Mouse (Mus musculus) midbrain, embryonic 14.5 days (tissue): ENCODE data around the gene Ugt1a6a. TPM values are rescaled to one million over a fixed set of nuclear protein-coding genes. Genes with fewer than 3 reads are reported as not detected.

Source experiments
- ATAC-seq: fragments of 200-750 bp; cut with Nextera tagmentation; 2 replicates; pipeline ENCODE4 v1.8.0; 2017; ENCODE audit warnings: moderate number of reproducible peaks, moderate library complexity; ENCODE audit not compliant: low FRiP score, low TSS enrichment
- DNase-seq: peaks from one replicate; pipeline ENCODE4 v3.0.0-alpha.2; 2015
- H3K27ac ChIP-seq: fragments of 300-500 bp; sonication (generic); replicated peaks from 2 replicates; pipeline ENCODE4 v1.5.1; 2014; ENCODE audit warnings: mild to moderate bottlenecking, low read depth, low read length, moderate library complexity
- H3K27me3 ChIP-seq: fragments of 300-500 bp; sonication (generic); 2 replicates; pipeline ENCODE4 v1.6.1; 2014; ENCODE audit warnings: low read length, control low read depth, mixed read lengths; ENCODE audit not compliant: control insufficient read depth, insufficient read depth
- H3K36me3 ChIP-seq: fragments of 300-500 bp; sonication (generic); 2 replicates; pipeline ENCODE4 v1.6.1; 2014; ENCODE audit warnings: low read length, control low read depth; ENCODE audit not compliant: control insufficient read depth, insufficient read depth
- H3K4me1 ChIP-seq: fragments of 300-500 bp; sonication (generic); 2 replicates; pipeline ENCODE4 v1.6.1; 2014; ENCODE audit warnings: mild to moderate bottlenecking, antibody characterized with exemption, low read length, control low read depth; ENCODE audit not compliant: control insufficient read depth, insufficient read depth
- H3K4me2 ChIP-seq: fragments of 300-500 bp; sonication (generic); 2 replicates; pipeline ENCODE4 v1.6.1; 2014; ENCODE audit warnings: mild to moderate bottlenecking, low read length, moderate library complexity
- H3K4me3 ChIP-seq: fragments of 300-500 bp; sonication (generic); replicated peaks from 2 replicates; pipeline ENCODE4 v1.5.1; 2014; ENCODE audit warnings: low read depth, low read length
- H3K9ac ChIP-seq: fragments of 300-500 bp; sonication (generic); replicated peaks from 2 replicates; pipeline ENCODE4 v1.6.1; 2014; ENCODE audit warnings: mild to moderate bottlenecking, low read length, moderate library complexity
- H3K9me3 ChIP-seq: fragments of 300-500 bp; sonication (generic); 2 replicates; pipeline ENCODE4 v1.6.1; 2016; ENCODE audit warnings: low read length, control low read depth, mixed read lengths; ENCODE audit not compliant: control insufficient read depth
- WGBS: fragments of 180-500 bp; shearing (Covaris S2); extraction: QIAGEN DNeasy Blood & Tissue Kit; methylation state at CpG from one replicate; pipeline ENCODE4 v1.1.7; 2014; 5-methylcytosine and 5-hydroxymethylcytosine counted together
- polyA plus RNA-seq: library from polyadenylated mRNA; unstranded; fragments of >200 nt; fragmentation: Nextera tagmentation; extraction: Ambion mirVana; gene quantifications from 2 replicates; pipeline ENCODE4 v1.2.1, GENCODE M21; 2014

Gene Ugt1a6a
- polyA plus RNA-seq, 1 experiment from 2014 or later, result 0.72 TPM

GRCm38 (mm10) chr1:88264237-88264868 is 129.7 kb downstream of the Ugt1a6a start:
- H3K4me1 ChIP-seq, result no peaks in the 10 kb centered on the region
- H3K27ac ChIP-seq, result no peak overlapping the region
- 93% methylated on average over 7 of the region's 7 CpGs for WGBS
- no peak overlapping the region for H3K9ac ChIP-seq
- no peaks in the 10 kb centered on the region for H3K27me3 ChIP-seq
- no peak for DNase-seq
- H3K36me3 ChIP-seq, result peaks cover 100% of the 10 kb centered on the region
- H3K4me2 ChIP-seq, result no peak overlapping the region
- H3K4me3 ChIP-seq, result no peak overlapping the region
- ATAC-seq, result no peak
- H3K9me3 ChIP-seq, result no peaks in the 10 kb centered on the region

GRCm38 (mm10) chr1:88264869-88265240 is 130.2 kb downstream of the Ugt1a6a start:
- no peak overlapping the region for H3K4me3 ChIP-seq
- no peak overlapping the region for H3K4me2 ChIP-seq
- ATAC-seq (no peak), DNase-seq (no peak)
- H3K27me3 ChIP-seq, result no peaks in the 10 kb centered on the region
- no peak overlapping the region for H3K9ac ChIP-seq
- H3K36me3 ChIP-seq, result peaks cover 100% of the 10 kb centered on the region
- no peaks in the 10 kb centered on the region for H3K9me3 ChIP-seq
- H3K4me1 ChIP-seq, result no peaks in the 10 kb centered on the region
- WGBS, result 76% methylated on average over 4 of the region's 4 CpGs
- no peak overlapping the region for H3K27ac ChIP-seq

GRCm38 (mm10) chr1:88266123-88266522 is 131.5 kb downstream of the Ugt1a6a start:
- Histone ChIP-seq H3K4me2 (no peak overlapping the region), H3K9me3 (no peaks in the 10 kb centered on the region), H3K4me3 (no peak overlapping the region), H3K36me3 (peaks cover 89% of the 10 kb centered on the region), H3K27me3 (no peaks in the 10 kb centered on the region), H3K9ac (no peak overlapping the region), H3K4me1 (no peaks in the 10 kb centered on the region), H3K27ac (no peak overlapping the region)
- DNase-seq (no peak), ATAC-seq (no peak)
- 91% methylated on average over 13 of the region's 13 CpGs for WGBS

DNA sequence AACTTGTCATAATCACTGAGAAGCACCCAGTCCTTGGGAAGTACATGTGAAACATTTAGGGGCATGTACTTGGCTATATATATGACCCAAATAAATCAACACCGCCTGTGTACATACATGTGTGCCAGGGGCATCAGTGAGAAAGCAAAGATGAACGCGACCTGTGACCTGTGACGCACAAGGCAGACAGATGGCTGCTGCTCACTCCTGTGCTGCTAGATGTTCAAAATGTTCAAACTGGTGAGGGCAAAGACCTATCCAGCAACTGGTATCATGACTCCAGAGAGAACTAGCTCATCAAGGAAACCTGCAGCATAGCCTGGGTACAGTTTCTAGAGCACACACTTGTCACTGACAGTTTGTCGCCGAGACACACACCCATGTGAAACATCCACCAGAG is 132.9 kb downstream of the Ugt1a6a start:
- Histone ChIP-seq H3K4me2 (no peak overlapping the region), H3K27ac (no peak overlapping the region), H3K36me3 (peaks cover 86% of the 10 kb centered on the region), H3K27me3 (no peaks in the 10 kb centered on the region), H3K9me3 (no peaks in the 10 kb centered on the region), H3K4me3 (no peak overlapping the region), H3K9ac (no peak overlapping the region), H3K4me1 (no peaks in the 10 kb centered on the region)
- DNase-seq (no peak), ATAC-seq (no peak)
- WGBS, result 97% methylated on average over 6 of the region's 6 CpGs

DNA sequence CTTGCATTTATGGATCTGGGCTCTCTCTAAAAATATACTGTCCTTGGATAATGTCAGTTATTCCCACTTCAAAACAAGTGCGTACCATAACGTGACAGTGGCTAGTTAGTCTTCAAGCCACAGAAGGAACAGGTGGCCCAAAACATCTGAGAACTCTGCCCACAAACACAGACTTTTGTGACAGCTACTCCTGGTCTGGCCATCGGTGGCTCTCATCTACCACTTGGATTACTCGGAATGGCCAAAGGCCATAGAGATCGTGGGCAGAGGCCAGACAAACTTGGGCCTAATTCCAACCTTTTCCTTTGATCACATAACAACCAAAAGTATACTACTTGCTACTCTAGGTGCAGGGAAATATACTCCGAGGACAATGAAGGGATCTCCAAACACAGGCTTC is 133.5 kb downstream of the Ugt1a6a start:
- no peak for DNase-seq
- Histone ChIP-seq H3K36me3 (peaks cover 85% of the 10 kb centered on the region), H3K9me3 (no peaks in the 10 kb centered on the region), H3K27ac (no peak overlapping the region), H3K27me3 (no peaks in the 10 kb centered on the region), H3K4me2 (no peak overlapping the region), H3K9ac (no peak overlapping the region), H3K4me3 (no peak overlapping the region), H3K4me1 (no peaks in the 10 kb centered on the region)
- WGBS, result 88% methylated on average over 6 of the region's 6 CpGs
- ATAC-seq, result no peak

Other genes with a start within 250 kb of the Ugt1a6a start
- 15.2 and 22.4 TPM in 2 replicates for gene Usp40, start 126.3 kb upstream of the Ugt1a6a start, polyA plus RNA-seq
- not detected in 2 replicates for gene Ugt1a10, start 79.4 kb upstream of the Ugt1a6a start, polyA plus RNA-seq
- gene Ugt1a9, start 64.0 kb upstream of the Ugt1a6a start, polyA plus RNA-seq, result not detected in 2 replicates
- not detected in 2 replicates for gene Ugt1a8, start 47.0 kb upstream of the Ugt1a6a start, polyA plus RNA-seq
- 0.24 and 0.99 TPM in 2 replicates for gene Ugt1a7c, start 39.7 kb upstream of the Ugt1a6a start, polyA plus RNA-seq
- gene Ugt1a6b, start 31.6 kb upstream of the Ugt1a6a start, polyA plus RNA-seq, result 0.13 TPM in 1 of 2 replicates, not detected in the other
- gene Ugt1a5, start 31.2 kb downstream of the Ugt1a6a start, polyA plus RNA-seq, result not detected in 2 replicates
- gene Ugt1a2, start 65.8 kb downstream of the Ugt1a6a start, polyA plus RNA-seq, result not detected in 2 replicates
- gene Dnajb3, start 71.0 kb downstream of the Ugt1a6a start, polyA plus RNA-seq, result 12.9 and 14.2 TPM in 2 replicates
- not detected in 2 replicates for gene Ugt1a1, start 77.2 kb downstream of the Ugt1a6a start, polyA plus RNA-seq
- gene Mroh2a, start 92.2 kb downstream of the Ugt1a6a start, polyA plus RNA-seq, result 0.66 and 1.8 TPM in 2 replicates
- 52.9 and 80.2 TPM in 2 replicates for gene Hjurp, start 142.8 kb downstream of the Ugt1a6a start, polyA plus RNA-seq
- 0.14 TPM in 1 of 2 replicates, not detected in the other for gene Trpm8, start 142.9 kb downstream of the Ugt1a6a start, polyA plus RNA-seq